Mouse (Mus musculus) intestine, embryonic 16.5 days (tissue): Measurements from ENCODE around the gene Aldh1a2. TPM values are rescaled to one million over a fixed set of nuclear protein-coding genes. Genes with fewer than 3 reads are reported as not detected.

Source experiments
- ATAC-seq: fragments of 200-750 bp; cut with Nextera tagmentation; 2 replicates; pipeline ENCODE4 v1.8.0; 2017; ENCODE audit warnings: moderate TSS enrichment, moderate library complexity
- H3K27ac ChIP-seq: fragments of 300-500 bp; sonication (generic); 2 replicates; pipeline ENCODE4 v1.5.1; 2014; ENCODE audit warnings: mild to moderate bottlenecking, low read length
- H3K27me3 ChIP-seq: fragments of 300-500 bp; sonication (generic); replicated peaks from 2 replicates; pipeline ENCODE4 v1.6.1; 2014; ENCODE audit warnings: low read length, control low read depth, mixed read lengths; ENCODE audit not compliant: control insufficient read depth, insufficient read depth
- H3K36me3 ChIP-seq: fragments of 300-500 bp; sonication (generic); 2 replicates; pipeline ENCODE4 v1.6.1; 2014; ENCODE audit warnings: low read length, control low read depth; ENCODE audit not compliant: control insufficient read depth, insufficient read depth
- H3K4me1 ChIP-seq: fragments of 300-500 bp; sonication (generic); 2 replicates; pipeline ENCODE4 v1.6.1; 2014; ENCODE audit warnings: low read length, control low read depth, mixed read lengths; ENCODE audit not compliant: control insufficient read depth, insufficient read depth
- H3K4me2 ChIP-seq: fragments of 300-500 bp; sonication (generic); 2 replicates; pipeline ENCODE4 v1.6.1; 2014; ENCODE audit warnings: low read depth, low read length, control low read depth
- H3K4me3 ChIP-seq: fragments of 300-500 bp; sonication (generic); 2 replicates; pipeline ENCODE4 v1.5.1; 2014; ENCODE audit warnings: mild to moderate bottlenecking, low read length
- H3K9ac ChIP-seq: fragments of 300-500 bp; sonication (generic); 2 replicates; pipeline ENCODE4 v1.6.1; 2014; ENCODE audit warnings: low read depth, low read length
- H3K9me3 ChIP-seq: fragments of 300-500 bp; sonication (generic); 2 replicates; pipeline ENCODE4 v1.6.1; 2016; ENCODE audit warnings: low read length, control low read depth; ENCODE audit not compliant: control insufficient read depth
- WGBS: fragments of 180-500 bp; shearing (Covaris S2); extraction: QIAGEN DNeasy Blood & Tissue Kit; methylation state at CpG from one replicate; pipeline ENCODE4 v1.1.7; 2014; 5-methylcytosine and 5-hydroxymethylcytosine counted together
- polyA plus RNA-seq: library from polyadenylated mRNA; unstranded; fragments of >200 nt; fragmentation: Nextera tagmentation; extraction: Ambion mirVana; gene quantifications from 2 replicates; pipeline ENCODE4 v1.2.1, GENCODE M21; 2015

Aldh1a2 gene
- polyA plus RNA-seq, 1 experiment from 2014 or later: 68.9 TPM

GRCm38 (mm10) chr9:71210870-71211269, 4.7 kb upstream of the Aldh1a2 start:
- Histone ChIP-seq H3K4me3 (no peak overlapping the region), H3K4me1 (peaks cover 3% of the 10 kb centered on the region; the same call in 1 of the 2 replicates), H3K4me2 (no peak overlapping the region), H3K27ac (no peak overlapping the region), H3K27me3 (peaks cover 19% of the 10 kb centered on the region; the same call in 1 of the 2 replicates), H3K9ac (no peak overlapping the region), H3K36me3 (no peaks in the 10 kb centered on the region), H3K9me3 (no peaks in the 10 kb centered on the region)
- WGBS: 6% methylated on average over 2 of the region's 2 CpGs
- ATAC-seq: no peak

GRCm38 (mm10) chr9:71213636-71214035, 2.0 kb upstream of the Aldh1a2 start:
- H3K9me3 ChIP-seq: no peaks in the 10 kb centered on the region
- no peak overlapping the region for H3K4me2 ChIP-seq
- WGBS: 34% methylated on average over 4 of the region's 4 CpGs
- ATAC-seq: no peak
- H3K4me3 ChIP-seq: no peak overlapping the region
- no peak overlapping the region for H3K27ac ChIP-seq
- H3K9ac ChIP-seq: no peak overlapping the region
- peaks cover 9% of the 10 kb centered on the region; the same call in 1 of the 2 replicates for H3K4me1 ChIP-seq
- H3K27me3 ChIP-seq: peaks cover 21% of the 10 kb centered on the region; the same call in 1 of the 2 replicates
- no peaks in the 10 kb centered on the region for H3K36me3 ChIP-seq

GRCm38 (mm10) chr9:71216036-71216995, 727 bp downstream of the Aldh1a2 start:
- ATAC-seq: peak; percentile 58
- no peaks in the 10 kb centered on the region for H3K9me3 ChIP-seq
- peaks cover 24% of the 10 kb centered on the region; the same call in 1 of the 2 replicates for H3K27me3 ChIP-seq
- peak overlapping the region; percentile 64 for H3K9ac ChIP-seq
- H3K4me1 ChIP-seq: peaks cover 9% of the 10 kb centered on the region; the same call in 1 of the 2 replicates
- under 1% methylated on average over 57 of the region's 57 CpGs for WGBS
- no peak overlapping the region for H3K27ac ChIP-seq
- peak overlapping the region; percentile 58 for H3K4me3 ChIP-seq
- H3K36me3 ChIP-seq: no peaks in the 10 kb centered on the region
- peak overlapping the region; percentile 83 for H3K4me2 ChIP-seq

GRCm38 (mm10) chr9:71216996-71217792, 1.6 kb downstream of the Aldh1a2 start:
- H3K4me1 ChIP-seq: peaks cover 9% of the 10 kb centered on the region; the same call in 1 of the 2 replicates
- peaks cover 24% of the 10 kb centered on the region; the same call in 1 of the 2 replicates for H3K27me3 ChIP-seq
- no peak for ATAC-seq
- no peaks in the 10 kb centered on the region for H3K9me3 ChIP-seq
- 0 out of 2 replicates have a peak overlapping the region, but pooled peaks have one; percentile 64 for H3K9ac ChIP-seq
- no peaks in the 10 kb centered on the region for H3K36me3 ChIP-seq
- no peak overlapping the region for H3K27ac ChIP-seq
- 4% methylated on average over 20 of the region's 20 CpGs for whole genome bisulfite sequencing
- H3K4me2 ChIP-seq: peak overlapping the region; percentile 83
- peak overlapping the region; percentile 58 for H3K4me3 ChIP-seq

GRCm38 (mm10) chr9:71217793-71218095, 2.2 kb downstream of the Aldh1a2 start:
- H3K27me3 ChIP-seq: peaks cover 24% of the 10 kb centered on the region; the same call in 1 of the 2 replicates
- no peaks in the 10 kb centered on the region for H3K9me3 ChIP-seq
- 0 out of 2 replicates have a peak overlapping the region, but pooled peaks have one; percentile 58 for H3K4me3 ChIP-seq
- H3K4me2 ChIP-seq: peak overlapping the region; percentile 83; the same call in 1 of the 2 replicates
- 33% methylated on average over 5 of the region's 5 CpGs for WGBS
- ATAC-seq: no peak
- H3K36me3 ChIP-seq: no peaks in the 10 kb centered on the region
- no peak overlapping the region for H3K27ac ChIP-seq
- peaks cover 9% of the 10 kb centered on the region; the same call in 1 of the 2 replicates for H3K4me1 ChIP-seq
- no peak overlapping the region for H3K9ac ChIP-seq

GRCm38 (mm10) chr9:71219161-71219560, 3.6 kb downstream of the Aldh1a2 start:
- no peak overlapping the region for H3K4me2 ChIP-seq
- H3K4me3 ChIP-seq: no peak overlapping the region
- 74% methylated on average over 4 of the region's 4 CpGs for WGBS
- peaks cover 9% of the 10 kb centered on the region; the same call in 1 of the 2 replicates for H3K4me1 ChIP-seq
- H3K9me3 ChIP-seq: no peaks in the 10 kb centered on the region
- H3K27me3 ChIP-seq: peaks cover 20% of the 10 kb centered on the region; the same call in 1 of the 2 replicates
- H3K9ac ChIP-seq: no peak overlapping the region
- no peak for ATAC-seq
- no peak overlapping the region for H3K27ac ChIP-seq
- no peaks in the 10 kb centered on the region for H3K36me3 ChIP-seq

GRCm38 (mm10) chr9:71220401-71220800, 4.8 kb downstream of the Aldh1a2 start:
- peaks cover 10% of the 10 kb centered on the region; the same call in 1 of the 2 replicates for H3K27me3 ChIP-seq
- ATAC-seq: no peak
- no peaks in the 10 kb centered on the region for H3K36me3 ChIP-seq
- H3K9ac ChIP-seq: no peak overlapping the region
- WGBS: 49% methylated on average over 2 of the region's 2 CpGs
- H3K4me2 ChIP-seq: no peak overlapping the region
- H3K4me1 ChIP-seq: peaks cover 9% of the 10 kb centered on the region; the same call in 1 of the 2 replicates
- H3K9me3 ChIP-seq: no peaks in the 10 kb centered on the region
- no peak overlapping the region for H3K4me3 ChIP-seq
- H3K27ac ChIP-seq: no peak overlapping the region

GRCm38 (mm10) chr9:71227226-71227970, 11.8 kb downstream of the Aldh1a2 start:
- no peak overlapping the region for H3K4me2 ChIP-seq
- 55% methylated on average over 10 of the region's 10 CpGs for WGBS
- H3K27ac ChIP-seq: no peak overlapping the region
- H3K36me3 ChIP-seq: no peaks in the 10 kb centered on the region
- no peaks in the 10 kb centered on the region for H3K9me3 ChIP-seq
- H3K4me3 ChIP-seq: no peak overlapping the region
- no peaks in the 10 kb centered on the region for H3K4me1 ChIP-seq
- peaks cover 3% of the 10 kb centered on the region; the same call in 1 of the 2 replicates for H3K27me3 ChIP-seq
- H3K9ac ChIP-seq: no peak overlapping the region
- no peak for ATAC-seq
